Mouse (Mus musculus): ENCODE results near the gene Atcay. TPM values are rescaled to one million over a fixed set of nuclear protein-coding genes. Genes with fewer than 3 reads are reported as not detected.

Gene Atcay
- total RNA-seq, 2 experiments from 2014 or later: 0.11 TPM; not detected in 1

DNA sequence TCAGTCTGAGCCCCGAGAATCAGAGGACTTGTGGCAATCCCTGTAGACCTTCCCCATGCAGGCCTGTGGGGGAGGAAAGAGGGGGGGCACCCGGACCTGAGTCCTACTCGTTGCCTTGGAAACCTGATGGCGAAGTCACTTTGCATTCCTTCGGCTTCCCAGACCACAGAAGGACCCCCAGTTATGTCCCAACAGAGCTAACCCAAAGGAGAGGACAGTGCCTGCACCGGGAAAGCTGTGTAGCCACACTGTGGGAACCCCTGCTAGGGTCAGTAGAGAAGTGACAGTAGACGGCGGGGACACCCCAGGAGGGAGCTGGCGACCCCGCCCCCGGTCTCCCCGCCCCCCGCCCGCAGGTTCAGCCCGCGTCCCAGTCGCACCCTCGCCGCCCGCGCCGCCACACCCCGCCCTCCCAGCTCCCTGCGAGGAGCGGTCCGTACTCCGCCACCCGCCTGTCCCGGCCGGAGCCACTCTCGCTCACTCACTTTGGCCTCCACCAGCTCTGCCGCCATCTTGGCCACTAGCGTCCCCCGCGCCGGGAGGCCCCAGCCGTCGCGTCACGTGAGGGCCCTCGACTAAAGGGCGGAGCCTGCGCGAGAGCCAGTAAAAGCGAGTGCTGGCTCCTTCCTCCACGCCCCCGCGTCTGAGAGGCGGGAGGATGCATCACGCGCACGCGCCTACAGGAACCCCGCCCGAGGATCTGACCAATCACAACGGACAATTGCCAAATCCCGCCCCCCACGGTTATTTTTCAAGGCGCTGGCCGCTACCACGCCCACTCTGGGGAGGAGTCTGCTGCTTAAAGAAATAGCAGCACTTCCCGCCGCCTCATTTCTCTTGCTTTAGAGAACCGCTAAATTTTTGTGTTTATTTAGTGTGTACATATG lies 63.2 kb downstream of the Atcay start, which contains the start of gene Pias4:
Gene Pias4 (minus strand): TSS at position 724 of the 887 bp plus-strand sequence.
- intact Hi-C loops (cut with DNase I): no loop called here
- peak; percentile 100 for DNase-seq

DNA sequence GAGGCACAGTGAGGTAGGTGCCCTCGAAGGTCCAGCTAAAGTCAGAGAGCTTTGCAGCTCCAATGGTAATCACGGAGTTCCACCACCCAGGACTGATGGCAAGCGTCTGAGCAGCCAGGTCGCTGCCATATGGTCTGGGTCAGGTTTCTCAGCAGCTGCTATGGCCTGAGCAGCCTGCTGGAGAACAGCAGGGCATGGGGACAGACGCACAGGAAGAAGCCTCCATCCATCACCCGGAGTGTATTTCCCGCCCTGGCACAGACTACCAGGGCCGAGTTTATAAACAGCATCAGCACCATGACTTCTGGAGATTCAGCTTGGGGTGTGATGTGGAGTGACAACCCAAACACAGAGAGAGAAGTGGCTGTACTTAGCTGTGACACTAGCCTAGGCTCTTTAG lies 65.5 kb downstream of the Atcay start:
- no peak for DNase-seq
- intact Hi-C loops (cut with DNase I): loop anchor here (2.0 kb wide), 1 partner anchor 18 kb away; no protein-coding TSS in a partner anchor

DNA sequence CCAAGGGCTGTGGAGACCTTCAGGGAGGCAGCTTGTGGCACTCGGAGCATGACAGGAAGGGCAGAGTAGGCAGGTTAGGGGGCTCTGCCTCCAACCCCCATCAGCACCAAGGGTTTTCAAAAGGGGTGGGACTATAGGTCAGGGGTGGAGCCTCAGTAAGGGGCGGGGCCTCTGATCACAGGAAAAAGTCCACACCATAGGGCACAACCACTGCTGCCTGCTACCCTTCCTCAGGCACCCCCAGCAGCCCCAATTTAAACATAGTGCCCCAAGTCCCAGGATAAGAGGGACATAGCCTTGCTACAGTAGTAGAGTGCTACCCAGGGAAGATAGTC lies 68.3 kb downstream of the Atcay start:
- no peak for DNase-seq

DNA sequence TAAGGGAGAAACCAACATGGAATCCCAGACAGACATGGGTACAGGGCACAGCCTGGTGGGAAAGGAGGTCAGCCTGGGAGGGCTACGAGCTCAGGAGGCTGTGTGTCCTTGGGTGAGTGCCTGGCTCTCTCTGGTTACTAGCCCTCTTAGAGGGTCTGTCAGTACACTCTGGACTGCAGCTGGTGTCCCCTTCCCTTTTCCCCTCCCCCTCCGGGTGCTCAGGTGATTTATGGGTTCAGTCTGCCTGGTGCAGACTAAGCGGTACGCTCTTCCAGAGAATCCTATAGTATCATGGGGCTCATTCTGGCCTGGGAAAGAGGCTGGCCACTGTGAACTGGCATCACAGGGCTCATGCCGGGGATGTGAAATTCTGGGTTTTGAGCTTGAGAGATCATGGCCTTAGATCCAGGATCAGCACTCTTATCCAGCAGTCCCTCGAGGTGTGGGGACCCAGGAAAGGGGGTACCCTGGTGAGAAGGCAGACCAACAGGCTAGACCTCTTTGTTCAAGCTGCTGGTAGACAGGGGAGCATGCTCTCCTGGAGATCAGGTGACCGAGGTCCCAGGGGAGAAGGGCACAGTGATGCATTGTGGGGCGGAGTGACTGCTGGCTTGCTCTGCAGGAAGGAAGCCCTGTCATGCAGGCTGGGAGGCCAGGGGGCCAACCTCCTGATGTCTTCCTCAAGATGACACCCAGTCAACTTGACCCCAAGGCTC lies 68.9 kb downstream of the Atcay start:
- intact Hi-C loops (cut with DNase I): loop anchor here (5.0 kb wide), 1 partner anchor 139 kb away; no protein-coding TSS in a partner anchor
- no peak for DNase-seq

More for the DNA sequence above, 68.3 kb downstream of the Atcay start:
- intact Hi-C loops (cut with DNase I): loop anchor here (5.0 kb wide), 1 partner anchor 140 kb away; no protein-coding TSS in a partner anchor

DNA sequence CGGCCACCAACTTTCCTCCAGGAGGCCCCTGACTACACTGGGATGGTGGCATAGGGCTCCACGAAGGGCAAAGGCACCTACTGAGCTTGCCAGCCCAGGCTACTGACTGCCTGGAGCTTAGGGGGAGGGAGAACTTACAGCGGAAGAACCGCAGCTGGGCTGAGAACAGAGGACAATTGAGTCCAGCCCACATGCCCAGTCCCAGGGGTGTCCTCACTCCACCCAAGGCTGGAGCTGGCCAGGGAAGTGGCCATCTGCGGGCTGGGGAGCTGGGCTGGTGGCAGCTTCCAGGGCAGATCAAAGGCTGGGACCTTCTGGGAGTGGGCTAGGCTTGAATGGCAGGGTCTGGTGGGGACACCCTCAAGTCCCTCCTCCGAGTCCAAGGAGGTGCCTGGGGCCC lies 75.9 kb downstream of the Atcay start:
- no peak for DNase-seq
- intact Hi-C loops (cut with DNase I): no loop called here

Small RNAs within 50 kb of the gene (microRNA-seq; reads per million reads assigned to microRNA genes)
- 51.8 to 57.1 reads per million in 2 experiments for gene Mir3057 (ENCODE audit: borderline number of aligned reads in 2 of 2)

Other genes with a start within 250 kb of the Atcay start
- gene Gng7, start 215.9 kb downstream of the Atcay start, total RNA-seq (2021): under 1 TPM; 0.22 to 0.67 TPM
- gene Diras1, start 205.2 kb downstream of the Atcay start, total RNA-seq (2021): not detected
- 10 to 100 TPM; 14.5 to 14.6 TPM for gene Slc39a3, start 193.4 kb downstream of the Atcay start, total RNA-seq (2021)
- 10 to 100 TPM; 96.1 to 99.9 TPM for gene Sgta, start 170.7 kb downstream of the Atcay start, total RNA-seq (2021)
- 10 to 100 TPM; 11.9 to 13.1 TPM for gene Thop1, start 160.8 kb downstream of the Atcay start, total RNA-seq (2021)
- gene Creb3l3, start 132.0 kb downstream of the Atcay start, total RNA-seq (2021): 1 to 10 TPM in 1 of 2 experiments, under 1 TPM in 1; 0.95 to 1.1 TPM
- gene Map2k2, start 124.9 kb downstream of the Atcay start, total RNA-seq (2021): 100 to 1,000 TPM; 113 to 125 TPM
- 10 to 100 TPM; 37.9 to 39.5 TPM for gene Zbtb7a, start 95.6 kb downstream of the Atcay start, total RNA-seq (2021)
- gene Pias4, start 62.9 kb downstream of the Atcay start, total RNA-seq (2021): 10 to 100 TPM; 14.0 to 17.1 TPM
- gene Eef2, start 54.2 kb downstream of the Atcay start, total RNA-seq (2021): 1,000 to 10,000 TPM; 1,005 to 1,085 TPM
- gene Dapk3, start 47.8 kb downstream of the Atcay start, total RNA-seq (2021): 10 to 100 TPM; 31.0 to 31.3 TPM
- gene 4930442H23Rik, start 47.0 kb downstream of the Atcay start, total RNA-seq (2021): not detected
- gene Nmrk2, start 28.8 kb downstream of the Atcay start, total RNA-seq (2021): 1 to 10 TPM; 7.8 to 7.9 TPM
- gene Zfr2, start 2.3 kb upstream of the Atcay start, total RNA-seq (2021): 1 to 10 TPM; 2.5 to 3.6 TPM
- gene Matk, start 22.1 kb upstream of the Atcay start, total RNA-seq (2021): under 1 TPM; 0.39 to 0.41 TPM
- gene Mrpl54, start 36.1 kb upstream of the Atcay start, total RNA-seq (2021): 10 to 100 TPM; 95.2 to 97.4 TPM
- gene Apba3, start 36.1 kb upstream of the Atcay start, total RNA-seq (2021): 100 to 1,000 TPM; 102 to 108 TPM
- gene Tjp3, start 60.7 kb upstream of the Atcay start, total RNA-seq (2021): under 1 TPM in 1 of 2 experiments, not detected in 1; 0.19 TPM
- 10 to 100 TPM; 31.5 to 33.3 TPM for gene Pip5k1c, start 62.1 kb upstream of the Atcay start, total RNA-seq (2021)
- 10 to 100 TPM; 13.2 to 17.4 TPM for gene Cactin, start 90.3 kb upstream of the Atcay start, total RNA-seq (2021)
- 1 to 10 TPM; 5.0 to 5.4 TPM for gene Tbxa2r, start 97.9 kb upstream of the Atcay start, total RNA-seq (2021)
- 1 to 10 TPM; 5.9 TPM for gene Gipc3, start 112.4 kb upstream of the Atcay start, total RNA-seq (2021)
- 10 to 100 TPM; 60.4 to 67.1 TPM for gene Hmg20b, start 119.6 kb upstream of the Atcay start, total RNA-seq (2021)
- gene Mfsd12, start 126.7 kb upstream of the Atcay start, total RNA-seq (2021): 10 to 100 TPM; 11.7 to 12.5 TPM
- gene 4930404N11Rik, start 135.0 kb upstream of the Atcay start, total RNA-seq (2021): under 1 TPM; 0.31 to 0.81 TPM
- gene Fzr1, start 147.7 kb upstream of the Atcay start, total RNA-seq (2021): 10 to 100 TPM; 27.8 to 29.4 TPM
- 10 to 100 TPM; 50.3 to 52.2 TPM for gene Dohh, start 153.6 kb upstream of the Atcay start, total RNA-seq (2021)
- gene Gm48551, start 153.6 kb upstream of the Atcay start, total RNA-seq (2021): 1 to 10 TPM; 1.1 to 2.0 TPM
- gene Gm48552, start 158.2 kb upstream of the Atcay start, total RNA-seq (2021): under 1 TPM in 1 of 2 experiments, not detected in 1; 0.62 TPM
- 1 to 10 TPM; 2.2 to 2.4 TPM for gene Smim24, start 162.2 kb upstream of the Atcay start, total RNA-seq (2021)
- 100 to 1,000 TPM; 115 to 133 TPM for gene Nfic, start 224.8 kb upstream of the Atcay start, total RNA-seq (2021)

Data from heart, postnatal 36 days (tissue).